Mouse (Mus musculus) ES-E14 (cell line): Measurements from ENCODE around the gene Gm5773.
"Not testable (repeated sequence)": the region's sequence is repeated elsewhere in the genome, so short reads cannot be mapped to it uniquely, and the experiment has no call there.

Experiments
- CHD2 ChIP-seq: IDR thresholded peaks from 2 replicates; pipeline ENCODE4 v1.6.1; 2014; ENCODE audit warnings: mild to moderate bottlenecking, low read depth, low read length, inconsistent platforms
- HCFC1 ChIP-seq: IDR thresholded peaks from 2 replicates; pipeline ENCODE4 v1.6.1; 2012; ENCODE audit warnings: low read length, inconsistent platforms, borderline replicate concordance; ENCODE audit not compliant: insufficient read depth

DNA sequence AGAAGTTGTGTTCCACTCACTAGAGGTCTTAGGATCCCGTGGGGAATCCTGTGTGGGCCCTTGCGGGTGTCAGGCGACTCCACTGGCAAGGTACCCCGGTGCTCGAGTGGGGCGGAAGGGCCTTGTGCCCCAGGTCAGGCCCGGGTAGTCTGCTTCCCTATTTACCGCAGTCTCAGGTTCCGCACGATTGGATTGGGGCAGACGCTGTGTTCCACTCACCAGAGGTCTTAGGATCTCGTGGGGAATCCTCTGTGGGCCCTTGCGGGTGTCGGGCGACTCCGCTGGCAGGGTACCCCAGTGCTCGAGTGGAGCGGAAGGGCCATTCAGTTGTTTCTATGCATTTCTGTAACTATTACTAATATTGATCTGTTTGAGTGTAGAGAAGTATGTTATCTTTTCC lies 18.8 kb upstream of the Gm5773 start:
- not testable (repeated sequence) for TF ChIP-seq HCFC1, CHD2
